In the genomic region with DNA sequence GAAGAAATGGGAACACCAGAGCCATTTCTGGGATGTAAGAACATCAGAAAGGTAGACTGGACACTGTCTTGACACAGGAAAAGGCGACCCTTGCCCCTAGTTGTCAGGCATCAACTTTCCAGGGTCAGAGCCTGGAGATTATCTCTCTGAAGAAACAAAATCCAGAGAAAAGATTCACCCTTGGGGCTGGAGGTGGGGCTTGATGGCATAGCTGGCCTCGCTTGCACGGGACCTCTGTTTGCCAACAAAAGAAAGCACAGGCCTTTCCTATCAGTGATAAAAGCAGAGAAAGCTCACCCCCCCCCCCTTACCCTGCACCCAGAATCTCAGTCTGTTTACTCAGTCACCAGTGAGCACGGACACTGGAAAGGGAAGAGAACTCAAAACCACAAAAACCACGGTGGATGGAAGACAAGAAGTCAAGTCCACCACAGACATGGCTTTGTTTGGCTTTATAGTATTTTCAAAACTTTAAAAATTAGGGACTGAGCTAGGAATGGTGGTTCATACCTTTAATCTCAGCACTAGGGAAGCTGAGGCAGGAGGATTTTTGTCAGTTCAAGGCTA, we compare ENCODE assay signal across 20 mouse cellular contexts. TPM values are rescaled to one million over a fixed set of nuclear protein-coding genes. Genes with fewer than 3 reads are reported as not detected.
DNase-seq lines count a peak whose midpoint lies in the region; ATAC-seq and TF ChIP-seq lines count a peak whose summit lies in the region.
"Had no signal": no experiment of that assay in that cellular context is flagged by ENCODE, and none has a peak within 500 bp of the region (broad histone marks: within the 10 kb centered on the region; RNA-seq: fewer than 3 reads in every experiment).

No protein-coding gene starts in this region.

- ATAC-seq in intestine, embryonic 14.5 days (replicated peaks; ENCODE audit: low FRiP score, low TSS enrichment, low read depth): no peak
- ATAC-seq in intestine, embryonic 16.5 days: no peak
- ATAC-seq in liver, postnatal 0 days: no peak
- ATAC-seq: activated CD4-positive, CD25-positive, alpha-beta regulatory T cell, adult 4 months; hindbrain, postnatal 0 days; lung, postnatal 0 days had no signal

- dilution Hi-C loops in CH12.LX (cut with MboI; ENCODE audit: extremely low pct_ligation_motif_present, extremely low pct_unique_long_range_greater_than_20kb, low sequenced_read_pairs): no loop called here

- H3K36me3 ChIP-seq in intestine, embryonic 14.5 days (ENCODE audit: control insufficient read depth, insufficient read depth, low read length): 0 out of 2 replicates have a peak, but pooled peaks cover 4% of the 10 kb centered on the region
- no peaks in the 10 kb centered on the region for H3K36me3 ChIP-seq in intestine, embryonic 16.5 days (ENCODE audit: control insufficient read depth, insufficient read depth, low read length)
- no peaks in the 10 kb centered on the region for H3K36me3 ChIP-seq in CH12.LX (replicated peaks in 1 of 2; ENCODE audit: control insufficient read depth in 1 of 2, insufficient read depth in 1 of 2, low read length in 1 of 2)
- no peaks in the 10 kb centered on the region for H3K36me3 ChIP-seq in liver, postnatal 0 days (replicated peaks; ENCODE audit: insufficient read depth, low read length)
- H3K36me3 ChIP-seq: forebrain, embryonic 12.5 days; heart, embryonic 12.5 days; midbrain, embryonic 12.5 days had no signal

- 0 out of 2 replicates have a peak overlapping the region, but pooled peaks have one; percentile 3 for H3K27ac ChIP-seq in intestine, embryonic 14.5 days (ENCODE audit: low read depth)
- no peak overlapping the region for H3K27ac ChIP-seq in intestine, embryonic 16.5 days (ENCODE audit: low read length)
- H3K27ac ChIP-seq in CH12.LX (ENCODE audit: insufficient read depth, low read depth): no peak overlapping the region
- peak overlapping the region; percentile 62 for H3K27ac ChIP-seq in brown adipose tissue, adult 24 weeks (replicated peaks; ENCODE audit: low read depth, low read length)
- H3K27ac ChIP-seq in liver, postnatal 0 days (ENCODE audit: low read depth): peak overlapping the region; percentile 67
- H3K27ac ChIP-seq: forebrain, embryonic 12.5 days; hindbrain, postnatal 0 days; midbrain, embryonic 12.5 days had no signal

- no peaks in the 10 kb centered on the region for H3K79me2 ChIP-seq in CH12.LX (replicated peaks; ENCODE audit: control insufficient read depth, extremely low read depth, insufficient read depth, poor library complexity, severe bottlenecking)

- in situ Hi-C loops in CH12.LX (cut with MboI; ENCODE audit: low pct_ligation_motif_present, low pct_unique_long_range_greater_than_20kb, low sequenced_read_pairs): no loop called here

- TF ChIP-seq EP300 in CH12.LX (IDR thresholded peaks at IDR 0.05; ENCODE audit: low read length): no peak
- no peak for TF ChIP-seq EP300 in liver, postnatal 0 days (IDR thresholded peaks at IDR 0.05; ENCODE audit: low read depth)

- TF ChIP-seq RAD21 in CH12.LX (IDR thresholded peaks at IDR 0.05; ENCODE audit: low read depth, low read length): no peak

- TF ChIP-seq POLR2A in CH12.LX (IDR thresholded peaks at IDR 0.05; ENCODE audit: low read depth, low read length): no peak

- H3K4me2 ChIP-seq in intestine, embryonic 14.5 days (ENCODE audit: low read length): no peak overlapping the region
- no peak overlapping the region for H3K4me2 ChIP-seq in intestine, embryonic 16.5 days (ENCODE audit: low read depth, low read length)
- peak overlapping the region; percentile 2 for H3K4me2 ChIP-seq in CH12.LX (ENCODE audit: insufficient read depth, low read depth, poor library complexity, severe bottlenecking)
- peak overlapping the region; percentile 16; the same call in 1 of the 2 replicates for H3K4me2 ChIP-seq in liver, postnatal 0 days (ENCODE audit: low read depth, low read length)
- H3K4me2 ChIP-seq: forebrain, embryonic 12.5 days; heart, embryonic 12.5 days; midbrain, embryonic 12.5 days had no signal

- H3K27me3 ChIP-seq in intestine, embryonic 14.5 days (replicated peaks; ENCODE audit: control insufficient read depth, insufficient read depth, low read length): no peaks in the 10 kb centered on the region
- no peaks in the 10 kb centered on the region for H3K27me3 ChIP-seq in intestine, embryonic 16.5 days (replicated peaks; ENCODE audit: control insufficient read depth, insufficient read depth, low read length)
- peaks cover 2% of the 10 kb centered on the region for H3K27me3 ChIP-seq in CH12.LX (replicated peaks)
- H3K27me3 ChIP-seq in liver, postnatal 0 days (ENCODE audit: insufficient read depth, low read length): no peaks in the 10 kb centered on the region
- H3K27me3 ChIP-seq: forebrain, embryonic 12.5 days; heart, embryonic 12.5 days; midbrain, embryonic 12.5 days had no signal

- no peak overlapping the region for H3K9ac ChIP-seq in intestine, embryonic 14.5 days (ENCODE audit: low read length)
- no peak overlapping the region for H3K9ac ChIP-seq in intestine, embryonic 16.5 days (ENCODE audit: low read depth, low read length)
- no peak overlapping the region for H3K9ac ChIP-seq in CH12.LX (ENCODE audit: insufficient read depth, low read depth)
- no peak overlapping the region for H3K9ac ChIP-seq in liver, postnatal 0 days (replicated peaks)
- H3K9ac ChIP-seq: forebrain, embryonic 12.5 days; heart, embryonic 12.5 days; midbrain, embryonic 12.5 days had no signal

- intact Hi-C loops in gastrocnemius, postnatal 14 days (cut with DNase I; ENCODE audit: low total_unique reads): no loop called here

- no peak overlapping the region for H3K4me3 ChIP-seq in intestine, embryonic 14.5 days (ENCODE audit: low read depth, low read length)
- no peak overlapping the region for H3K4me3 ChIP-seq in intestine, embryonic 16.5 days (ENCODE audit: low read length)
- no peak overlapping the region for H3K4me3 ChIP-seq in CH12.LX (replicated peaks in 1 of 3; ENCODE audit: low read depth in 2 of 3, low read length in 2 of 3, poor library complexity in 1 of 3)
- H3K4me3 ChIP-seq in brown adipose tissue, adult 24 weeks (ENCODE audit: insufficient read depth, low read depth, low read length): no peak overlapping the region
- no peak overlapping the region for H3K4me3 ChIP-seq in liver, postnatal 0 days (ENCODE audit: low read depth, low read length)
- H3K4me3 ChIP-seq: forebrain, embryonic 12.5 days; heart, embryonic 12.5 days; midbrain, embryonic 12.5 days had no signal

- DNase-seq in intestine, embryonic 14.5 days (ENCODE audit: low spot score): no peak
- DNase-seq in CH12.LX (ENCODE audit: extremely low read depth): no peak
- no peak for DNase-seq in liver, postnatal 0 days
- no peak for DNase-seq in embryo, embryonic 9.5 days (ENCODE audit: extremely low spot score)
- DNase-seq in T-cell, adult 2 months (ENCODE audit: low spot score): no peak
- no peak for DNase-seq in gastrocnemius, postnatal 14 days
- DNase-seq: adrenal gland, postnatal 25 days; cerebellum, postnatal 25 days; heart, postnatal 4 days; kidney, adult 9 months; right cerebral cortex, postnatal 25 days; thymus, adult 18-20 months had no signal

- no peaks in the 10 kb centered on the region for H3K4me1 ChIP-seq in intestine, embryonic 14.5 days (replicated peaks; ENCODE audit: control insufficient read depth, insufficient read depth, low read length)
- peaks cover 29% of the 10 kb centered on the region for H3K4me1 ChIP-seq in intestine, embryonic 16.5 days (ENCODE audit: control insufficient read depth, insufficient read depth, low read length)
- H3K4me1 ChIP-seq in CH12.LX (ENCODE audit: control insufficient read depth in 1 of 2, insufficient read depth in 2 of 2): peaks cover 17 to 59% of the 10 kb centered on the region in 2 experiments
- no peaks in the 10 kb centered on the region; the same call in none of the 2 replicates for H3K4me1 ChIP-seq in brown adipose tissue, adult 24 weeks (ENCODE audit: control insufficient read depth, insufficient read depth, insufficient read length, low read length)
- peaks cover 28% of the 10 kb centered on the region for H3K4me1 ChIP-seq in liver, postnatal 0 days (ENCODE audit: insufficient read depth)
- H3K4me1 ChIP-seq: forebrain, embryonic 12.5 days; midbrain, embryonic 12.5 days had no signal

- WGBS in intestine, embryonic 14.5 days: 28% methylated on average over 5 of the region's 5 CpGs
- 31% methylated on average over 5 of the region's 5 CpGs for WGBS in intestine, embryonic 16.5 days
- WGBS in liver, postnatal 0 days (ENCODE audit: insufficient replicate concordance): 12% methylated on average over 5 of the region's 5 CpGs

- TF ChIP-seq CTCF in CH12.LX (conservative IDR thresholded peaks at IDR 0.05 in 1 of 2, IDR thresholded peaks at IDR 0.05 in 1 of 2; ENCODE audit: low read depth in 2 of 2, low read length in 2 of 2): no peak
- no peak for TF ChIP-seq CTCF in liver, postnatal 0 days (IDR thresholded peaks at IDR 0.05; ENCODE audit: low read depth)

- H3K9me3 ChIP-seq in intestine, embryonic 14.5 days (ENCODE audit: control insufficient read depth, low read length): no peaks in the 10 kb centered on the region
- H3K9me3 ChIP-seq in intestine, embryonic 16.5 days (ENCODE audit: control insufficient read depth, low read length): no peaks in the 10 kb centered on the region
- H3K9me3 ChIP-seq in CH12.LX (replicated peaks; ENCODE audit: low read length): no peaks in the 10 kb centered on the region
- H3K9me3 ChIP-seq in liver, postnatal 0 days (ENCODE audit: low read length): no peaks in the 10 kb centered on the region
- H3K9me3 ChIP-seq: forebrain, embryonic 12.5 days; heart, embryonic 12.5 days; midbrain, embryonic 12.5 days had no signal

RNA-seq across cellular contexts. Expression of a gene that starts 10.1 kb away (rescaled TPM):
- polyA plus RNA-seq in intestine, embryonic 14.5 days (2014; fragmentation: Nextera tagmentation; extraction: Ambion mirVana): 47.0 and 55.3 TPM in 2 replicates
- 33.6 and 35.3 TPM in 2 replicates for polyA plus RNA-seq in intestine, embryonic 16.5 days (2015; fragmentation: Nextera tagmentation; extraction: Ambion mirVana)
- total RNA-seq in CH12.LX (2012; rRNA removed) (30.5 and 32.1 TPM in 2 replicates), CH12.LX (2014; rRNA removed) (46.1 and 51.9 TPM in 2 replicates)
- polyA plus RNA-seq in CH12.LX (2012; ENCODE audit: insufficient read length, low read depth): 37.4 and 38.7 TPM in 2 replicates
- polyA plus RNA-seq in brown adipose tissue, adult 24 weeks (2012; ENCODE audit: insufficient read depth, insufficient read length, missing spikeins): 15.9 and 18.0 TPM in 2 replicates
- polyA plus RNA-seq in liver, postnatal 0 days (2015; fragmentation: Nextera tagmentation; extraction: Ambion mirVana): 10.7 and 11.6 TPM in 2 replicates
- 10 to 100 TPM; 27.6 to 30.5 TPM for total RNA-seq in gastrocnemius, postnatal 14 days (2021)

RNA-seq across cellular contexts. Expression of a gene that starts 11.6 kb away (rescaled TPM):
- 52.3 and 53.6 TPM in 2 replicates for polyA plus RNA-seq in intestine, embryonic 14.5 days (2014; fragmentation: Nextera tagmentation; extraction: Ambion mirVana)
- polyA plus RNA-seq in intestine, embryonic 16.5 days (2015; fragmentation: Nextera tagmentation; extraction: Ambion mirVana): 33.2 and 38.4 TPM in 2 replicates
- total RNA-seq in CH12.LX (2012; rRNA removed) (2.8 and 4.7 TPM in 2 replicates), CH12.LX (2014; rRNA removed) (3.6 and 3.7 TPM in 2 replicates)
- polyA plus RNA-seq in CH12.LX (2012; ENCODE audit: insufficient read length, low read depth): 3.8 and 4.2 TPM in 2 replicates
- polyA plus RNA-seq in brown adipose tissue, adult 24 weeks (2012; ENCODE audit: insufficient read depth, insufficient read length, missing spikeins): 137 and 181 TPM in 2 replicates
- 224 and 243 TPM in 2 replicates for polyA plus RNA-seq in liver, postnatal 0 days (2015; fragmentation: Nextera tagmentation; extraction: Ambion mirVana)
- total RNA-seq in gastrocnemius, postnatal 14 days (2021): 10 to 100 TPM; 14.1 to 15.6 TPM

RNA-seq across cellular contexts. Expression of a gene that starts 38.8 kb away (rescaled TPM):
- polyA plus RNA-seq in intestine, embryonic 14.5 days (2014; fragmentation: Nextera tagmentation; extraction: Ambion mirVana): 13.3 and 13.5 TPM in 2 replicates
- polyA plus RNA-seq in intestine, embryonic 16.5 days (2015; fragmentation: Nextera tagmentation; extraction: Ambion mirVana): 9.5 and 10.3 TPM in 2 replicates
- total RNA-seq in CH12.LX (2012; rRNA removed) (10.1 and 17.7 TPM in 2 replicates), CH12.LX (2014; rRNA removed) (1.8 and 3.7 TPM in 2 replicates)
- 2.8 and 4.2 TPM in 2 replicates for polyA plus RNA-seq in CH12.LX (2012; ENCODE audit: insufficient read length, low read depth)
- 2.0 and 4.6 TPM in 2 replicates for polyA plus RNA-seq in brown adipose tissue, adult 24 weeks (2012; ENCODE audit: insufficient read depth, insufficient read length, missing spikeins)
- 5.8 and 8.6 TPM in 2 replicates for polyA plus RNA-seq in liver, postnatal 0 days (2015; fragmentation: Nextera tagmentation; extraction: Ambion mirVana)
- total RNA-seq in gastrocnemius, postnatal 14 days (2021): 1 to 10 TPM; 1.0 to 1.1 TPM

RNA-seq across cellular contexts. Expression of a gene that starts 42.6 kb away (rescaled TPM):
- 3.0 and 4.7 TPM in 2 replicates for polyA plus RNA-seq in intestine, embryonic 14.5 days (2014; fragmentation: Nextera tagmentation; extraction: Ambion mirVana)
- 25.0 and 31.2 TPM in 2 replicates for polyA plus RNA-seq in intestine, embryonic 16.5 days (2015; fragmentation: Nextera tagmentation; extraction: Ambion mirVana)
- 3.7 and 10.4 TPM in 2 replicates for total RNA-seq in CH12.LX (2012; rRNA removed)
- 0.09 and 0.28 TPM in 2 replicates for total RNA-seq in CH12.LX (2014; rRNA removed)
- 0.56 and 0.65 TPM in 2 replicates for polyA plus RNA-seq in CH12.LX (2012; ENCODE audit: insufficient read length, low read depth)
- polyA plus RNA-seq in brown adipose tissue, adult 24 weeks (2012; ENCODE audit: insufficient read depth, insufficient read length, missing spikeins): not detected in 2 replicates
- 10.9 and 13.6 TPM in 2 replicates for polyA plus RNA-seq in liver, postnatal 0 days (2015; fragmentation: Nextera tagmentation; extraction: Ambion mirVana)
- total RNA-seq in gastrocnemius, postnatal 14 days (2021): under 1 TPM in 1 of 2 experiments, not detected in 1; 0.13 TPM

RNA-seq across cellular contexts. Expression of a gene that starts 48.7 kb away (rescaled TPM):
- polyA plus RNA-seq in intestine, embryonic 14.5 days (2014; fragmentation: Nextera tagmentation; extraction: Ambion mirVana): 8.8 and 10.4 TPM in 2 replicates
- 11.8 and 11.9 TPM in 2 replicates for polyA plus RNA-seq in intestine, embryonic 16.5 days (2015; fragmentation: Nextera tagmentation; extraction: Ambion mirVana)
- total RNA-seq in CH12.LX (2012; rRNA removed): 0.38 TPM in 1 of 2 replicates, not detected in the other
- total RNA-seq in CH12.LX (2014; rRNA removed): not detected in 2 replicates
- polyA plus RNA-seq in CH12.LX (2012; ENCODE audit: insufficient read length, low read depth): not detected in 2 replicates
- polyA plus RNA-seq in brown adipose tissue, adult 24 weeks (2012; ENCODE audit: insufficient read depth, insufficient read length, missing spikeins): 30.2 and 52.1 TPM in 2 replicates
- polyA plus RNA-seq in liver, postnatal 0 days (2015; fragmentation: Nextera tagmentation; extraction: Ambion mirVana): 4.8 and 5.9 TPM in 2 replicates
- total RNA-seq in gastrocnemius, postnatal 14 days (2021): 10 to 100 TPM; 65.6 to 80.6 TPM

Comparison
In these comparisons a context has a peak if more than half of its experiments do, and no peak if none do; other contexts are left out.
1. H3K27ac ChIP-seq: peak in intestine, embryonic 14.5 days (single experiment), brown adipose tissue, adult 24 weeks (single experiment) and liver, postnatal 0 days (single experiment); none in intestine, embryonic 16.5 days (single experiment) and CH12.LX (single experiment).
2. H3K4me2 ChIP-seq: peak in CH12.LX (single experiment) and liver, postnatal 0 days (single experiment); none in intestine, embryonic 14.5 days (single experiment) and intestine, embryonic 16.5 days (single experiment).